Mouse (Mus musculus) forebrain, embryonic 12.5 days (tissue): Measurements from ENCODE around the gene Spata31d1b. TPM values are rescaled to one million over a fixed set of nuclear protein-coding genes. Genes with fewer than 3 reads are reported as not detected.

ENCODE experiments used
- ATAC-seq: fragments of 200-750 bp; cut with Nextera tagmentation; 2 replicates; pipeline ENCODE4 v1.8.0; 2017; ENCODE audit warnings: moderate TSS enrichment; ENCODE audit not compliant: low FRiP score
- H3K27ac ChIP-seq: fragments of 300-500 bp; sonication (generic); 2 replicates; pipeline ENCODE4 v1.5.1; 2016; ENCODE audit warnings: mild to moderate bottlenecking
- H3K27me3 ChIP-seq: fragments of 300-500 bp; sonication (generic); 2 replicates; pipeline ENCODE4 v1.6.1; 2016; ENCODE audit warnings: mild to moderate bottlenecking
- H3K36me3 ChIP-seq: fragments of 300-500 bp; sonication (generic); replicated peaks from 2 replicates; pipeline ENCODE4 v1.6.1; 2016; ENCODE audit warnings: mild to moderate bottlenecking
- H3K4me1 ChIP-seq: fragments of 300-500 bp; sonication (generic); 2 replicates; pipeline ENCODE4 v1.6.1; 2016
- H3K4me2 ChIP-seq: fragments of 300-500 bp; sonication (generic); 2 replicates; pipeline ENCODE4 v1.6.1; 2016; ENCODE audit warnings: mild to moderate bottlenecking, moderate library complexity
- H3K4me3 ChIP-seq: fragments of 300-500 bp; sonication (generic); replicated peaks from 2 replicates; pipeline ENCODE4 v1.5.1; 2016; ENCODE audit warnings: mild to moderate bottlenecking
- H3K9ac ChIP-seq: fragments of 300-500 bp; sonication (generic); 2 replicates; pipeline ENCODE4 v1.6.1; 2016; ENCODE audit warnings: mild to moderate bottlenecking
- H3K9me3 ChIP-seq: fragments of 300-500 bp; sonication (generic); 2 replicates; pipeline ENCODE4 v1.6.1; 2016
- WGBS: fragments of 180-500 bp; shearing (Covaris S2); methylation state at CpG from one replicate; pipeline ENCODE4 v1.1.7; 2016; 5-methylcytosine and 5-hydroxymethylcytosine counted together
- polyA plus RNA-seq: library from polyadenylated mRNA; unstranded; fragments of >200 nt; fragmentation: Nextera tagmentation; extraction: Ambion mirVana; gene quantifications from 2 replicates; pipeline ENCODE4 v1.2.1, GENCODE M21; 2016

The Spata31d1b gene
- polyA plus RNA-seq, 1 experiment from 2014 or later: not detected

DNA sequence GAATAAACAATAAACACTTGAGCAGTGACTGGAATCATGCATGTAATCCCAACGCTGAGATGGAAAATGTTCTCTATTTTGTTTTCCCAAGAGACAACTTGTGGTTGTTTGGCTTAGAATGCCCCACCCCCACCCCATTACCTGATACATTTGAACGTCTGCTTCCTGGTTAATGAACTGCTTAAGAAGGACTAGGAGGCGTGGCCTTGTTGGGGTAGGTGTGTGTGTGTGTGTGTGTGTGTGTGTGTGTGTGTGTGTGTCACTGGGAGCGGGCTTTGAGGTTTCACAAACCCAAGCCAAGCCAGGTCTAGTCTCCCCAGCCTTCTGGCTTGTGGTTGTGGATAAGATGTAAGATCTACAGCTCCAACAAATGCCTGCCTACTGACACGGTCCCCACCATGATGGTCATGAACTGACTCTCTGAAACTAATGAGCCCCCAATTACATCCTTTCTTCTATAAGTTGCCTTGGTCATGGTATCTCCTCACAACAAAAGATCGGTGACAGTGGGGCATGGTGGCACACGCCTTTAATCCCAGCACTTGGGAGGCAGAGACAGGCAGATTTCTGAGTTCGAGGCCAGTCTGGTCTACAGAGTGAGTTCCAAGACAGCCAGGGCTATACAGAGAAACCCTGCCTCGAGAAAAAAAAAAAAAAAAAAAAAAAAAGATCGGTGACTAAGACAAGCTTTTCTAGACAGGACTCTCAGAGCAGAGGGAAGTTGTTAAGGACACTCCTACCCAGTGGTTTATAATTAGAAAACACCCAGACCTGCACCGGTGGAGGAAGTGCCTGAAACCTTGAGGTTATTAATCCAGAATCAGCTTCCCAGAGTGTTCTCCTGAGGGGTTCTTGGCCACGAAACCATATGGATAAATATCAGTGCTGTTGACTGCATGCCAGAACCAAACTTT, 35.5 kb upstream of the Spata31d1b start:
- Histone ChIP-seq H3K9ac (no peak overlapping the region), H3K4me1 (peaks cover 19% of the 10 kb centered on the region), H3K9me3 (no peaks in the 10 kb centered on the region), H3K4me3 (no peak overlapping the region), H3K27me3 (no peaks in the 10 kb centered on the region), H3K4me2 (peak overlapping the region; percentile 64), H3K27ac (no peak overlapping the region), H3K36me3 (no peaks in the 10 kb centered on the region; the same call in 1 of the 2 replicates)
- ATAC-seq: no peak
- WGBS: 84% methylated on average over 12 of the region's 12 CpGs

DNA sequence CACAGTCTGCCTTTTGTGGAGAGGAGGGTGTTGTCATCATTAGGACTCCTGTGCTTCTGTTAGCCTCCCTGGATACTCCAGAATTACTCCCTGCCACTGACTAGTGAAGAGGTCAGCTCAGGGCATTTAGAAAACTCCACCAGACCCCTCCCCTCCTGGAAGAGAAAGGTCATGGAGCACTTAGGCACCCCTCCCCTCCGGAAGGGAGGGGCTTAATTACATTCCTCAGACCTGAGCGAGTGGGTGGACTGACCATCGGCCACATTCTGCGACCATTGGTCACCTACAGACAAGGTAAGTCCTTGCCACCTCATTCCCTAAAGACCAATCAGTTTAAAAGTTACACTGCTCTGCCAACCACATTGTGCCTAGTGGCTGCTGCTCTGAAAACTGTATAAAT, 32.8 kb upstream of the Spata31d1b start:
- H3K4me2 ChIP-seq: no peak overlapping the region

DNA sequence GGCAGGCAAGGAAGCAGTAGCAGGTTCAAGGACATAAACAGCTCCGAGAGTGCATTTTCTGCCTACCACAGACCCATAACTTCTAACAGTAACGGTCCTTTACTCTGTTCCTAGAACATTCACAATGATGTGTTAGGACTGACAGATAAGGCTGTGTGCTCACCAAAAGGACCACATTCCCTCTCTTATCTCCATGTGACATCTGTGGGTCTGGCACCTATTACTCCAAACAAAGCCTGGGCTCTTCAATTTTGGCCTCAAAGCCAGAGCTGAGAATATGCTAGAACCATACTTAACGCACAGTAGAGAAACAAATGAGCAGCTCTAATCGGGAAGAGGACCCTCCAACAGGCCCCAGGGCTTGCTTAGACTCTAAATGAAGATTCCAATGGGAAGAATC, 32.2 kb upstream of the Spata31d1b start:
- Histone ChIP-seq H3K4me2 (no peak overlapping the region), H3K9ac (no peak overlapping the region), H3K27ac (no peak overlapping the region), H3K27me3 (no peaks in the 10 kb centered on the region), H3K9me3 (no peaks in the 10 kb centered on the region), H3K36me3 (no peaks in the 10 kb centered on the region), H3K4me3 (no peak overlapping the region), H3K4me1 (no peaks in the 10 kb centered on the region)
- WGBS: 79% methylated on average over 4 of the region's 4 CpGs
- no peak for ATAC-seq

More for the DNA sequence above, 32.8 kb upstream of the Spata31d1b start:
- H3K27ac ChIP-seq: no peak overlapping the region
- no peak overlapping the region for H3K9ac ChIP-seq
- no peaks in the 10 kb centered on the region for H3K36me3 ChIP-seq
- H3K4me3 ChIP-seq: no peak overlapping the region
- 63% methylated on average over 4 of the region's 4 CpGs for WGBS
- H3K4me1 ChIP-seq: no peaks in the 10 kb centered on the region
- H3K27me3 ChIP-seq: no peaks in the 10 kb centered on the region
- ATAC-seq: no peak
- H3K9me3 ChIP-seq: no peaks in the 10 kb centered on the region

DNA sequence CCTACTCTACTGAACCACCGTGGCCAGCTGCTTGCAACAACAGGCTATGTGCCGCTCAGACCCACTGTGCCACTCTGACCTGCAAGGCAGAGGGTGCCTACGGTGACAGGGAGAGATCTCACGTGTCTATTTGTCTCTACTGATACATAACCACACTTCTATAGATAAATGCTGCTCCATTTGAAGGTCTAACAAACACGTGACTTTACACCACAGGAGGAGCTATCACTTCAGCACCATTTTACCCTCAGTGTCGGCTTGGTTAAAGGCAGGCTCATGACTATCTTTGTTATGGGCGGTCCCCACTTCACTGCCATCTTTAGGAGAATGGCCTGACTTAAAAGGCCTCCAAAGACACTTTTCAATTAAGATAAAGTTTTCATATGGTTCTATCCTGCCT, 29.5 kb upstream of the Spata31d1b start:
- Histone ChIP-seq H3K4me2 (no peak overlapping the region), H3K27me3 (no peaks in the 10 kb centered on the region), H3K4me3 (no peak overlapping the region), H3K9ac (no peak overlapping the region), H3K27ac (no peak overlapping the region), H3K36me3 (no peaks in the 10 kb centered on the region), H3K9me3 (no peaks in the 10 kb centered on the region), H3K4me1 (no peaks in the 10 kb centered on the region)
- ATAC-seq: no peak
- 36% methylated on average over 7 of the region's 7 CpGs for WGBS

DNA sequence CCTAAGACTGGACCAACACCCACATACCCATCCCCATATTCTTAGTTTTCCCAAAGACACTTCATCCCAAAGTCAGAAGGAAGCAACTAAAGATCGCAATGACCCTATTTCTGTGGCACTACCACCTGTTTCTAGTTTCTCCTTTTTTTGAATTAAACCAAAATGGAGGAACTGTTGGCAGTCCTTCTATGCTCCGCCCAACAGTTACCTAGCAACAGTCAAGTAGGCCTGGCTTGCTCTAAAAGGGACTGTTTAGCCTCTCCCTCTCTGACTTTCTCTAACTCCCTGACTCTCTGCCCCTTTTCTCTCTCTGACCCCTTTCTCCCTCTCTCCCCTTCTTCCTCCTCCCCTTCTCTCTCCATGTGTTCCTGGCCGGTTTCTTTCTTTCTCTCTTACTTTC, 26.8 kb upstream of the Spata31d1b start:
- WGBS: 83% methylated on average over 3 of the region's 3 CpGs

DNA sequence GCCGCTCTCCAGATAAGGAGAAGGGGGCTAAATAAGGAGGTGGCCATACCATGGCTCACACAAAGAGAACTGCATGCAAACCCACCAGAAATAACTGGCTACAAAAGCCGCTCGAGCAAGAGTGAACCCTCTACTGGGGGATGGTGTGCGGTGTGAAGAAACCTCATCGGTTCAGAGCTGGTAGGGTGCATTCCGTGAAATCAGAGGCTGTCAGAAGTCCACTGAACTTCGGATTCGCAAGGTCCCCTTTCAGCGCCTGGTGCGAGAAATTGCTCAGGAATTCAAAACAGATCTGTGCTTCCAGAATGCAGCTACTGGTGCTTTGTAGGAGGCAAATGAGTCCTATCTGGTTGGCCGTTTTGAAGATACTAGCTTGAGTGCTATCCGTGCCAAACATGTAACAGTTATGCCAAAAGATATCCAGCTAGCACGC, 23.7 kb upstream of the Spata31d1b start:
- H3K27me3 ChIP-seq: no peaks in the 10 kb centered on the region
- peaks cover 6% of the 10 kb centered on the region; the same call in 1 of the 2 replicates for H3K9me3 ChIP-seq
- peaks cover 4% of the 10 kb centered on the region; the same call in 1 of the 2 replicates for H3K4me1 ChIP-seq
- ATAC-seq: no peak
- no peaks in the 10 kb centered on the region for H3K36me3 ChIP-seq
- 77% methylated on average over 13 of the region's 13 CpGs for WGBS
- H3K4me2 ChIP-seq: no peak overlapping the region
- H3K4me3 ChIP-seq: no peak overlapping the region
- no peak overlapping the region for H3K27ac ChIP-seq
- no peak overlapping the region for H3K9ac ChIP-seq

More for the DNA sequence above, 26.8 kb upstream of the Spata31d1b start:
- Histone ChIP-seq H3K9ac (no peak overlapping the region), H3K9me3 (no peaks in the 10 kb centered on the region), H3K4me2 (no peak overlapping the region), H3K4me3 (no peak overlapping the region), H3K4me1 (no peaks in the 10 kb centered on the region), H3K36me3 (no peaks in the 10 kb centered on the region), H3K27me3 (no peaks in the 10 kb centered on the region), H3K27ac (no peak overlapping the region)
- no peak for ATAC-seq

DNA sequence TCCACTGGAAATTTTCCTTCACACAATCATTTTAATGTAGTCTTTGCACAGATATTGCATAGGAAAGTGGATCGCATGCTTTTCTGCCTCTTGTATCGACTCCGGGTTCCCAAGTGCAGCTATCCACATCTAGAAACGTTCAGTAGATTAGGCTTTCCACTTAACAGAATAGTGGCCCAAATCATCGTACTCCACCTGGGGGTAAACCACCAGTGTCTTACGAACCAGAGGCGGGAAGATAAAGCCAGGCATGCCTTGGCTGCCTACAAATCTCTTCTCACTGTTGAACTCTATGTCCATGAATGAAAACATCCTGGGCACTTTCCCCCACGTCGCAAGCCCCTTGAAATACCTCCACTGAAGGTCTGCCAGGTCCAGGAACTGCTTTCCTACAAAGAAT, 22.8 kb upstream of the Spata31d1b start:
- Histone ChIP-seq H3K27ac (no peak overlapping the region), H3K4me2 (no peak overlapping the region), H3K4me3 (no peak overlapping the region), H3K4me1 (peaks cover 4% of the 10 kb centered on the region; the same call in 1 of the 2 replicates), H3K27me3 (no peaks in the 10 kb centered on the region), H3K9me3 (peaks cover 6% of the 10 kb centered on the region; the same call in 1 of the 2 replicates), H3K9ac (no peak overlapping the region), H3K36me3 (no peaks in the 10 kb centered on the region)
- ATAC-seq: no peak
- WGBS: 87% methylated on average over 9 of the region's 9 CpGs

DNA sequence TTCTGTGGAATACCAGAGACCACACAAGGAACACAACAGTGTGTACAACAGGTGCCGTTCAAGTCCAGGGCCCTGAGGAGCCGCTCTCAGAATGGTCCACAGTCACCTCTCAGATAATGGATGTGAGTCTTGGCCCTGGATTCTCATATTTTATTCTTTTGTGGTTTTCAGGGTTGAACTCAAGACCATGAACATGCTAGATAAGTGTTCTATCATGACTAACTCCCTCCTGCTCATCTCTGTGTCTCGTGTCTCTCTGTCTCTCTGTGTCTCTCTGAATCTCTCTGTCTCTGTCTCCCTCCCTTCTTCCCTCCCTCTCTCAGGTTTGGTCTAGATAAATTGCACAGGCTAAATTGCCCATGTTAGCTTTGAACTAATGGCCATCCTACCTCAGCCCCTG, 22.2 kb upstream of the Spata31d1b start:
- no peak for ATAC-seq
- Histone ChIP-seq H3K9ac (no peak overlapping the region), H3K27ac (no peak overlapping the region), H3K4me3 (no peak overlapping the region), H3K9me3 (peaks cover 6% of the 10 kb centered on the region; the same call in 1 of the 2 replicates), H3K4me2 (no peak overlapping the region), H3K36me3 (no peaks in the 10 kb centered on the region), H3K27me3 (no peaks in the 10 kb centered on the region), H3K4me1 (peaks cover 4% of the 10 kb centered on the region; the same call in 1 of the 2 replicates)
- 93% methylated on average over 3 of the region's 3 CpGs for WGBS

DNA sequence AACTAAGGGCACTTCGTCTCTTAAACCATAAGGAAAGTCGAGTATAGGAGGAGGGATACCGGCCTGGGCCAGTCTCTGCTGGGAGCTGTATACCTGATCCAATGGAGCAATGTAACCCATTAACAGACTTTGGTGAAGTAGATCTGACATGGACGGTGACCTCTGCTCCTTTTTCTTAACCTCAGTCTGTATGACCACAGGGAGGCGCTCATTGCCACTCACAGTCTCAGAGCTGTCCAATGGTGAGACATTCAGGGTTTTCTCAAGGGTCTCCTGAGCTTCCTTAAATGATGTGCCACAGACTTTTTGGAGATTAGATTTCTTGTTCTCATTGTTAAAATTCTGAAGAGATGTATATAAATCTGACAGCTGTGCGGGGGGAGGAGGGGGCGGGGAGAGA, 21.5 kb upstream of the Spata31d1b start:
- no peaks in the 10 kb centered on the region for H3K27me3 ChIP-seq
- no peak overlapping the region for H3K4me3 ChIP-seq
- no peaks in the 10 kb centered on the region for H3K36me3 ChIP-seq
- peaks cover 6% of the 10 kb centered on the region; the same call in 1 of the 2 replicates for H3K9me3 ChIP-seq
- whole genome bisulfite sequencing: 86% methylated on average over 7 of the region's 7 CpGs
- peaks cover 4% of the 10 kb centered on the region; the same call in 1 of the 2 replicates for H3K4me1 ChIP-seq
- no peak overlapping the region for H3K4me2 ChIP-seq
- H3K9ac ChIP-seq: no peak overlapping the region
- ATAC-seq: no peak
- H3K27ac ChIP-seq: no peak overlapping the region

DNA sequence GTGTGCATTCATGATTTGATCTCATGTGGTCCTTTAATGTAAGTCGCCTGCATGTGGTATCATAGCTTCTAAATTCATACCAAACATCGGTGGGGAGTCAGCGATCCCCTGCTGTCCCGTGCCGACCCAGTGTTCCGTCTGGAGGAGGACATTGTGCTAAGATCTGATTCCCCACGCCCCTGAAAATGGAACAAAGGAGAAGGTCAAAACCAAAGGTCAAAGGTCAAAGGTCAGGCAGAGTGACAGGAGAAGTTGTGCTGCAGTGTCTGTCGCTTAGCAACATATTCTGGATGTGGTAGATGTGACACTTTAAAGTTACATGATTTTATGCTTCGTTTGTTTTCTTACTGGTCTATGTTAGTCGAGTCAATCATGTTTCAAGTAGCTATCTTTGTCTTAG, 20.6 kb upstream of the Spata31d1b start:
- H3K9me3 ChIP-seq: peaks cover 6% of the 10 kb centered on the region; the same call in 1 of the 2 replicates
- WGBS: 37% methylated on average over 10 of the region's 10 CpGs
- ATAC-seq: no peak
- no peaks in the 10 kb centered on the region for H3K36me3 ChIP-seq
- H3K4me1 ChIP-seq: peaks cover 4% of the 10 kb centered on the region; the same call in 1 of the 2 replicates
- H3K4me2 ChIP-seq: no peak overlapping the region
- H3K27me3 ChIP-seq: no peaks in the 10 kb centered on the region
- H3K27ac ChIP-seq: no peak overlapping the region
- H3K9ac ChIP-seq: no peak overlapping the region
- H3K4me3 ChIP-seq: no peak overlapping the region

DNA sequence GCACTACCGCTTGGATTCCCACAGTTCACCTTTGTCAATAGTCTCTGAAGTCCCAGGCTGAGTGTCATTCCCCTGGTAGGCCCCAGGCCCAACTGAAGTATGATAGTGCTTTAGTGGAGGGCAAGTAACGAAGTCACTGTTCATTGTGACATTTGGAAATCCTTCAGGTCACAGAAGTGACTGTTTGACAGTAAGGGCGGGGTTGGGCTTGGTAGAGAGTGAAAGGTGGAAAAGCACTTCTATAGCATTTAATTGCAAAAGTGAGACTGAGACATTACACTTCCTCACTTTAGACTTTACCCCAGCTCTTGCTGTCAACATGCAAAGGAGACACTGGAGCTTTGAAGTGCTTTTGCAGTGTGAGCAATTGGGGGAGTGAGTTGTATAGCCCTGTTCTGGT, 18.1 kb upstream of the Spata31d1b start, which contains the start of gene 4921517D22Rik:
TSS of gene 4921517D22Rik (minus strand) at position 101 of the 400 bp plus-strand sequence.
- H3K9ac ChIP-seq: no peak within 1 kb of the TSS
- no peak within 1 kb of the TSS for H3K27ac ChIP-seq
- no peaks in the 10 kb centered on the region for H3K36me3 ChIP-seq
- H3K4me2 ChIP-seq: no peak within 1 kb of the TSS
- peaks cover 6% of the 10 kb centered on the region; the same call in 1 of the 2 replicates for H3K9me3 ChIP-seq
- WGBS: 83% methylated on average over 3 of the region's 3 CpGs
- H3K27me3 ChIP-seq: no peaks in the 10 kb centered on the region
- H3K4me1 ChIP-seq: peaks cover 4% of the 10 kb centered on the region; the same call in 1 of the 2 replicates
- no peak within 1 kb of the TSS for H3K4me3 ChIP-seq
- no peak for ATAC-seq

DNA sequence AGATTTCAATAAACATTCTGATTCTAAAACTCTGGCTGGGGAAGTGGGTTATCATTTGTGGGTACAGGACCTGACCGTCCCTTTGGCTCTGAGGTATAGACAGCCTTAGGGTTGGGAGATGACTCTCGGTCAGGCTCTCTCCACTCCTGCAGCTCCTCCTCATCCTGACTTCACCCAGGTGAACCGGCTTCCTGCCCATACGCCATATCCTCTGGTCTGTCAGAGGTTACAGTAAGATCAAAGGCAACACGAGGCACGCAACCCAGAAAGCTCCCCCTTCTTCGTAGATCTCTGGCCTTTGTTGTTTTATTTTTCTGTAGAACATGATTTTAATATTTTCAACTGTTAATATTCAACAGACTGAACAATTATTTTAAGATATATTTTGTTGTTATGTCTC, 16.3 kb upstream of the Spata31d1b start:
- peaks cover 4% of the 10 kb centered on the region; the same call in 1 of the 2 replicates for H3K4me1 ChIP-seq
- 88% methylated on average over 7 of the region's 7 CpGs for WGBS
- ATAC-seq: no peak
- no peak overlapping the region for H3K9ac ChIP-seq
- no peaks in the 10 kb centered on the region for H3K36me3 ChIP-seq
- H3K9me3 ChIP-seq: peaks cover 4% of the 10 kb centered on the region; the same call in 1 of the 2 replicates
- H3K27me3 ChIP-seq: no peaks in the 10 kb centered on the region
- H3K4me2 ChIP-seq: no peak overlapping the region
- no peak overlapping the region for H3K4me3 ChIP-seq
- no peak overlapping the region for H3K27ac ChIP-seq
